In genomic region chr11:101668546-101669261, GRCm38 (mm10) we compare ENCODE assay signal across 7 mouse cellular contexts. TPM values are rescaled to one million over a fixed set of nuclear protein-coding genes. Genes with fewer than 3 reads are reported as not detected.
A peak's percentile ranks its signal among the peaks of the same experiment; 100 is the strongest.
DNase-seq lines count a peak whose midpoint lies in the region; ATAC-seq and TF ChIP-seq lines count a peak whose summit lies in the region.

No protein-coding gene starts in this region.

- TF ChIP-seq CTCF in lung, postnatal 0 days (IDR thresholded peaks at IDR 0.05), result no peak

- H3K27ac ChIP-seq in heart, embryonic 11.5 days (ENCODE audit: low read depth, low read length), result peak overlapping the region; percentile 50
- H3K27ac ChIP-seq in lung, postnatal 0 days (ENCODE audit: low read length), result peak overlapping the region; percentile 90

- no peaks in the 10 kb centered on the region for H3K36me3 ChIP-seq in heart, embryonic 11.5 days (ENCODE audit: control insufficient read depth, insufficient read depth, low read length)
- no peaks in the 10 kb centered on the region for H3K36me3 ChIP-seq in lung, postnatal 0 days (ENCODE audit: insufficient read depth, low read length)

- peaks cover 44% of the 10 kb centered on the region for H3K4me1 ChIP-seq in heart, embryonic 11.5 days (ENCODE audit: control insufficient read depth, insufficient read depth, low read length)
- H3K4me1 ChIP-seq in lung, postnatal 0 days (ENCODE audit: insufficient read depth, low read depth, low read length), result peaks cover 10% of the 10 kb centered on the region; the same call in 1 of the 2 replicates

- ATAC-seq in heart, embryonic 11.5 days (replicated peaks; ENCODE audit: insufficient number of reproducible peaks, low FRiP score, low TSS enrichment), result no peak; the same call in 1 of the 2 replicates
- ATAC-seq in lung, postnatal 0 days, result peak; percentile 54

- peak; percentile 74 for TF ChIP-seq EP300 in lung, postnatal 0 days (IDR thresholded peaks at IDR 0.05)

- DNase-seq in right cerebral cortex, postnatal 14 days, result peak; percentile 32
- no peak for DNase-seq in right cerebral cortex, postnatal 4 days
- DNase-seq in kidney, adult 8-10 months, result peak; percentile 44 to 49
- DNase-seq in lung, postnatal 0 days (ENCODE audit: low spot score), result peak; percentile 82
- no peak for DNase-seq in thymus, postnatal 36 days
- no peak for DNase-seq in frontal cortex, postnatal 14 days (ENCODE audit: low spot score in 2 of 2)

- no peaks in the 10 kb centered on the region for H3K27me3 ChIP-seq in heart, embryonic 11.5 days (ENCODE audit: control insufficient read depth, insufficient read depth, low read length)
- H3K27me3 ChIP-seq in lung, postnatal 0 days (replicated peaks; ENCODE audit: insufficient read depth, low read length), result no peaks in the 10 kb centered on the region

- no peak overlapping the region for H3K4me3 ChIP-seq in heart, embryonic 11.5 days (ENCODE audit: low read depth, low read length)
- peak overlapping the region; percentile 60; the same call in 1 of the 2 replicates for H3K4me3 ChIP-seq in lung, postnatal 0 days (ENCODE audit: low read depth, low read length)

- no peaks in the 10 kb centered on the region for H3K9me3 ChIP-seq in heart, embryonic 11.5 days (replicated peaks; ENCODE audit: control insufficient read depth, low read length)
- H3K9me3 ChIP-seq in lung, postnatal 0 days (ENCODE audit: low read length), result no peaks in the 10 kb centered on the region

- 13% methylated on average over 13 of the region's 13 CpGs for WGBS in heart, embryonic 11.5 days (ENCODE audit: insufficient replicate concordance)
- 18% methylated on average over 13 of the region's 13 CpGs for WGBS in lung, postnatal 0 days

- peak overlapping the region; percentile 93 for H3K4me2 ChIP-seq in heart, embryonic 11.5 days
- peak overlapping the region; percentile 71 for H3K4me2 ChIP-seq in lung, postnatal 0 days (replicated peaks; ENCODE audit: low read depth, low read length)

- peak overlapping the region; percentile 60 for H3K9ac ChIP-seq in heart, embryonic 11.5 days (ENCODE audit: low read depth, low read length)
- H3K9ac ChIP-seq in lung, postnatal 0 days (replicated peaks; ENCODE audit: low read depth), result peak overlapping the region; percentile 16; the same call in 1 of the 2 replicates

RNA-seq across cellular contexts. Expression of gene Arl4d, which starts 3.4 kb away (rescaled TPM):
- 9.4 and 10.5 TPM in 2 replicates for polyA plus RNA-seq in heart, embryonic 11.5 days (2014; fragmentation: Nextera tagmentation; extraction: Ambion mirVana)
- polyA plus RNA-seq in lung, postnatal 0 days (2015; fragmentation: Nextera tagmentation; extraction: Ambion mirVana), result 25.2 and 33.1 TPM in 2 replicates

RNA-seq across cellular contexts. Expression of gene Rdm1, which starts 41.7 kb away (rescaled TPM):
- 27.9 and 28.2 TPM in 2 replicates for polyA plus RNA-seq in heart, embryonic 11.5 days (2014; fragmentation: Nextera tagmentation; extraction: Ambion mirVana)
- polyA plus RNA-seq in lung, postnatal 0 days (2015; fragmentation: Nextera tagmentation; extraction: Ambion mirVana), result 20.1 and 34.1 TPM in 2 replicates

Comparison
In these comparisons a context has a peak if more than half of its experiments do, and no peak if none do; other contexts are left out.
1. DNase-seq: peak in right cerebral cortex, postnatal 14 days (single experiment), kidney, adult 8-10 months (2 of 2) and lung, postnatal 0 days (single experiment); none in right cerebral cortex, postnatal 4 days (single experiment), thymus, postnatal 36 days (0 of 2) and frontal cortex, postnatal 14 days (0 of 2).